ENCODE assay signal across 12 mouse cellular contexts in the genomic region with DNA sequence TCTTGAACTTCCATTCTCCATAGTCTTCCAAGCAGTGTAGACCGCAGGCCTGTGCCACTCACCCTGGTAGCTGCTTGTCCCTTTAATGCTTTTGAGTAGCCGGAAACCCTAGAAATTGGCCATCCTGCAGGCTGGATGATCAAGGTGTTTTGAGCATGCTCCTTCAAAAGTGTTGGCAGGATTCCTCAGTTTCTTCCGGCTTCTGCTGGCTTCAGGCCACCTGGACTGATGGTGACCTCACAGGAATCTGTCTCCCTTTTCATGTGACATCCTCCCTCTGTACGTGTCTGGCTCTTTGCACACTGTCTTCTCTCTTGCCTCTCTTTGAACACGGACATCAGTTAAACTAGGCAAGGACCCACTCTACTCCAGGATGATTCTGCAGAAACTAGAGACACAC. TPM values are rescaled to one million over a fixed set of nuclear protein-coding genes. Genes with fewer than 3 reads are reported as not detected.
DNase-seq lines count a peak whose midpoint lies in the region; ATAC-seq lines count a peak whose summit lies in the region.
"Had no signal": no experiment of that assay in that cellular context is flagged by ENCODE, and none has a peak within 500 bp of the region (broad histone marks: within the 10 kb centered on the region; RNA-seq: fewer than 3 reads in every experiment).

No protein-coding gene starts in this region.

- WGBS in kidney, embryonic 14.5 days: 83% methylated on average over 5 of the region's 5 CpGs

- peak; percentile 22 to 51 for DNase-seq in adrenal gland, adult (ENCODE audit: inconsistent age in 2 of 2, low spot score in 1 of 2)
- no peak for DNase-seq in adrenal gland, adult 18-20 months (ENCODE audit: low spot score in 2 of 2)
- DNase-seq in kidney, adult 18-20 months: peak; percentile 62
- peak; percentile 79 to 82 for DNase-seq in cerebellum, postnatal 14 days
- peak; percentile 73 to 74 for DNase-seq in kidney, postnatal 25 days
- no peak for DNase-seq in right cerebral cortex, postnatal 25 days

- no peaks in the 10 kb centered on the region for H3K27me3 ChIP-seq in kidney, embryonic 14.5 days (ENCODE audit: control insufficient read depth, insufficient read depth, low read length)
- H3K27me3 ChIP-seq: hindbrain, embryonic 15.5 days; liver, embryonic 15.5 days had no signal

- H3K36me3 ChIP-seq in kidney, embryonic 14.5 days (ENCODE audit: control insufficient read depth, insufficient read depth, low read length): no peaks in the 10 kb centered on the region
- H3K36me3 ChIP-seq: hindbrain, embryonic 15.5 days; liver, embryonic 15.5 days had no signal

- no peak overlapping the region for H3K27ac ChIP-seq in kidney, embryonic 14.5 days (ENCODE audit: low read depth, low read length)
- H3K27ac ChIP-seq: hindbrain, embryonic 15.5 days; layer of hippocampus, adult 2 months; liver, embryonic 15.5 days had no signal

- H3K9ac ChIP-seq in kidney, embryonic 14.5 days (ENCODE audit: low read depth, low read length): no peak overlapping the region
- H3K9ac ChIP-seq: hindbrain, embryonic 15.5 days; liver, embryonic 15.5 days had no signal

- ATAC-seq in kidney, embryonic 14.5 days (ENCODE audit: low FRiP score, low TSS enrichment): no peak
- no peak for ATAC-seq in inflammation-experienced regulatory T-cells, adult 6 months

- no peak overlapping the region for H3K4me3 ChIP-seq in kidney, embryonic 14.5 days (ENCODE audit: low read length)
- H3K4me3 ChIP-seq: hindbrain, embryonic 15.5 days; layer of hippocampus, adult 2 months; liver, embryonic 15.5 days; myocyte had no signal

- peaks cover 10% of the 10 kb centered on the region for H3K4me1 ChIP-seq in kidney, embryonic 14.5 days (ENCODE audit: control insufficient read depth, insufficient read depth, low read length)

- no peaks in the 10 kb centered on the region for H3K9me3 ChIP-seq in kidney, embryonic 14.5 days (ENCODE audit: control insufficient read depth, low read length)
- H3K9me3 ChIP-seq: hindbrain, embryonic 15.5 days; liver, embryonic 15.5 days had no signal

- no peak overlapping the region for H3K4me2 ChIP-seq in kidney, embryonic 14.5 days (replicated peaks; ENCODE audit: low read depth, low read length)
- H3K4me2 ChIP-seq: hindbrain, embryonic 15.5 days; liver, embryonic 15.5 days had no signal

RNA-seq across cellular contexts. Expression of a gene that starts 26.8 kb away (rescaled TPM):
- total RNA-seq in adrenal gland, adult 18-20 months (2021): under 1 TPM; 0.63 to 0.90 TPM
- 9.7 and 11.8 TPM in 2 replicates for polyA plus RNA-seq in kidney, embryonic 14.5 days (2014; fragmentation: Nextera tagmentation; extraction: Ambion mirVana)
- polyA plus RNA-seq in inflammation-experienced regulatory T-cells, adult 6 months (2017; shearing (Covaris generic)): 10 to 100 TPM; 22.4 to 30.5 (median 26.4) TPM

RNA-seq across cellular contexts. Expression of a gene that starts 27.0 kb away (rescaled TPM):
- total RNA-seq in adrenal gland, adult 18-20 months (2021): 1 to 10 TPM; 5.6 to 6.3 TPM
- polyA plus RNA-seq in kidney, embryonic 14.5 days (2014; fragmentation: Nextera tagmentation; extraction: Ambion mirVana): 2.2 and 6.1 TPM in 2 replicates
- polyA plus RNA-seq in inflammation-experienced regulatory T-cells, adult 6 months (2017; shearing (Covaris generic)): 1 to 10 TPM; 1.8 to 8.0 (median 4.6) TPM

Comparison
In these comparisons a context has a peak if more than half of its experiments do, and no peak if none do; other contexts are left out.
1. DNase-seq: peak in adrenal gland, adult (2 of 2), kidney, adult 18-20 months (single experiment), cerebellum, postnatal 14 days (2 of 2) and kidney, postnatal 25 days (2 of 2); none in adrenal gland, adult 18-20 months (0 of 2) and right cerebral cortex, postnatal 25 days (single experiment).